Mouse (Mus musculus) hindbrain, embryonic 13.5 days (tissue): ENCODE results near the gene Ccp110. TPM values are rescaled to one million over a fixed set of nuclear protein-coding genes. Genes with fewer than 3 reads are reported as not detected.
A peak's percentile ranks its signal among the peaks of the same experiment; 100 is the strongest.

ENCODE experiments used
- ATAC-seq: fragments of 200-750 bp; cut with Nextera tagmentation; 2 replicates; pipeline ENCODE4 v1.8.0; 2017; ENCODE audit warnings: moderate TSS enrichment; ENCODE audit not compliant: low FRiP score
- H3K27ac ChIP-seq: fragments of 300-500 bp; sonication (generic); 2 replicates; pipeline ENCODE4 v1.5.1; 2015; ENCODE audit warnings: inconsistent platforms, mild to moderate bottlenecking, moderate library complexity
- H3K27me3 ChIP-seq: fragments of 300-500 bp; sonication (generic); 2 replicates; pipeline ENCODE4 v1.6.1; 2015; ENCODE audit warnings: mild to moderate bottlenecking, inconsistent platforms
- H3K36me3 ChIP-seq: fragments of 300-500 bp; sonication (generic); 2 replicates; pipeline ENCODE4 v1.6.1; 2015; ENCODE audit warnings: mild to moderate bottlenecking, inconsistent platforms
- H3K4me1 ChIP-seq: fragments of 300-500 bp; sonication (generic); replicated peaks from 2 replicates; pipeline ENCODE4 v1.6.1; 2015; ENCODE audit warnings: inconsistent platforms
- H3K4me2 ChIP-seq: fragments of 300-500 bp; sonication (generic); 2 replicates; pipeline ENCODE4 v1.6.1; 2015; ENCODE audit warnings: inconsistent platforms, mild to moderate bottlenecking, moderate library complexity
- H3K4me3 ChIP-seq: fragments of 300-500 bp; sonication (generic); 2 replicates; pipeline ENCODE4 v1.5.1; 2015; ENCODE audit warnings: mild to moderate bottlenecking, inconsistent platforms
- H3K9ac ChIP-seq: fragments of 300-500 bp; sonication (generic); 2 replicates; pipeline ENCODE4 v1.6.1; 2015; ENCODE audit warnings: mild to moderate bottlenecking, inconsistent platforms
- H3K9me3 ChIP-seq: fragments of 300-500 bp; sonication (generic); 2 replicates; pipeline ENCODE4 v1.6.1; 2016; ENCODE audit warnings: inconsistent platforms
- WGBS: fragments of 180-500 bp; shearing (Covaris S2); methylation state at CpG from one replicate; pipeline ENCODE4 v1.1.7; 2015; 5-methylcytosine and 5-hydroxymethylcytosine counted together
- polyA plus RNA-seq: library from polyadenylated mRNA; unstranded; fragments of >200 nt; fragmentation: Nextera tagmentation; extraction: Ambion mirVana; gene quantifications from 2 replicates; pipeline ENCODE4 v1.2.1, GENCODE M21; 2015

The Ccp110 gene
- polyA plus RNA-seq, 1 experiment from 2014 or later = 28.1 TPM

GRCm38 (mm10) chr7:118705101-118705961 lies 7.0 kb upstream of the Ccp110 start, which contains the start of gene Gde1:
Gene Gde1 (minus strand): TSS chr7:118705778.
- Histone ChIP-seq H3K4me2 (peak within 1 kb of the TSS; percentile 66), H3K9ac (peak within 1 kb of the TSS; percentile 98), H3K27me3 (no peaks in the 10 kb centered on the region), H3K36me3 (peaks cover 16% of the 10 kb centered on the region), H3K4me1 (peaks cover 31% of the 10 kb centered on the region), H3K27ac (peak within 1 kb of the TSS; percentile 95), H3K9me3 (no peaks in the 10 kb centered on the region), H3K4me3 (peak within 1 kb of the TSS; percentile 87)
- under 1% methylated on average over 66 of the region's 66 CpGs for WGBS
- peak; percentile 94 for ATAC-seq

- Histone ChIP-seq H3K27me3 (no peaks in the 10 kb centered on the region), H3K9ac (0 out of 2 replicates have a peak overlapping the region, but pooled peaks have one; percentile 98), H3K27ac (peak overlapping the region; percentile 95; the same call in 1 of the 2 replicates), H3K9me3 (no peaks in the 10 kb centered on the region), H3K36me3 (peaks cover 15% of the 10 kb centered on the region), H3K4me3 (peak overlapping the region; percentile 87), H3K4me1 (peaks cover 31% of the 10 kb centered on the region), H3K4me2 (peak overlapping the region; percentile 66)
- ATAC-seq = peak; percentile 9
- WGBS = 33% methylated on average over 6 of the region's 6 CpGs
These were observed 6.3 kb upstream of the Ccp110 start for GRCm38 (mm10) chr7:118706051-118706450.

- Histone ChIP-seq H3K36me3 (peaks cover 12% of the 10 kb centered on the region; the same call in 1 of the 2 replicates), H3K27me3 (no peaks in the 10 kb centered on the region), H3K4me2 (no peak overlapping the region), H3K4me1 (peaks cover 31% of the 10 kb centered on the region), H3K9ac (no peak overlapping the region), H3K9me3 (no peaks in the 10 kb centered on the region), H3K4me3 (no peak overlapping the region), H3K27ac (no peak overlapping the region)
- WGBS = 96% methylated on average over 5 of the region's 5 CpGs
- ATAC-seq = no peak
These were observed 5.9 kb upstream of the Ccp110 start for GRCm38 (mm10) chr7:118706488-118706887.

GRCm38 (mm10) chr7:118707216-118707615 lies 5.1 kb upstream of the Ccp110 start:
- H3K4me1 ChIP-seq = peaks cover 31% of the 10 kb centered on the region
- no peak overlapping the region for H3K9ac ChIP-seq
- no peaks in the 10 kb centered on the region for H3K9me3 ChIP-seq
- H3K4me3 ChIP-seq = no peak overlapping the region
- H3K27ac ChIP-seq = no peak overlapping the region
- no peaks in the 10 kb centered on the region for H3K27me3 ChIP-seq
- H3K36me3 ChIP-seq = 0 out of 2 replicates have a peak, but pooled peaks cover 7% of the 10 kb centered on the region
- WGBS = 70% methylated on average over 2 of the region's 2 CpGs
- no peak overlapping the region for H3K4me2 ChIP-seq
- ATAC-seq = no peak

GRCm38 (mm10) chr7:118708002-118708401 lies 4.3 kb upstream of the Ccp110 start:
- Histone ChIP-seq H3K36me3 (0 out of 2 replicates have a peak, but pooled peaks cover 6% of the 10 kb centered on the region), H3K4me2 (no peak overlapping the region), H3K4me1 (peaks cover 29% of the 10 kb centered on the region), H3K9ac (no peak overlapping the region), H3K9me3 (no peaks in the 10 kb centered on the region), H3K27ac (no peak overlapping the region), H3K4me3 (no peak overlapping the region), H3K27me3 (no peaks in the 10 kb centered on the region)
- ATAC-seq = no peak
- WGBS = 82% methylated on average over 4 of the region's 4 CpGs

GRCm38 (mm10) chr7:118710776-118711175 lies 1.6 kb upstream of the Ccp110 start:
- 68% methylated on average over 5 of the region's 5 CpGs for WGBS
- ATAC-seq = no peak

GRCm38 (mm10) chr7:118714873-118715272 lies 2.5 kb downstream of the Ccp110 start:
- Histone ChIP-seq H3K36me3 (peaks cover 33% of the 10 kb centered on the region), H3K27ac (no peak overlapping the region), H3K4me2 (no peak overlapping the region), H3K9ac (no peak overlapping the region), H3K9me3 (no peaks in the 10 kb centered on the region), H3K4me3 (no peak overlapping the region), H3K27me3 (no peaks in the 10 kb centered on the region), H3K4me1 (peaks cover 15% of the 10 kb centered on the region)
- 95% methylated on average over 1 of the region's 1 CpGs for whole genome bisulfite sequencing
- no peak for ATAC-seq

More at GRCm38 (mm10) chr7:118710776-118711175, 1.6 kb upstream of the Ccp110 start:
- Histone ChIP-seq H3K4me1 (peaks cover 20% of the 10 kb centered on the region), H3K9ac (no peak overlapping the region), H3K27me3 (no peaks in the 10 kb centered on the region), H3K36me3 (peaks cover 6% of the 10 kb centered on the region), H3K27ac (no peak overlapping the region), H3K4me3 (no peak overlapping the region), H3K9me3 (no peaks in the 10 kb centered on the region), H3K4me2 (no peak overlapping the region)

GRCm38 (mm10) chr7:118718066-118718465 lies 5.7 kb downstream of the Ccp110 start:
- Histone ChIP-seq H3K9me3 (no peaks in the 10 kb centered on the region), H3K4me3 (no peak overlapping the region), H3K27me3 (no peaks in the 10 kb centered on the region), H3K9ac (no peak overlapping the region), H3K4me2 (no peak overlapping the region), H3K27ac (no peak overlapping the region), H3K4me1 (peaks cover 13% of the 10 kb centered on the region), H3K36me3 (peaks cover 51% of the 10 kb centered on the region)
- WGBS = 98% methylated on average over 4 of the region's 4 CpGs
- ATAC-seq = no peak

GRCm38 (mm10) chr7:118723927-118724326 lies 11.6 kb downstream of the Ccp110 start:
- 95% methylated on average over 9 of the region's 9 CpGs for WGBS
- Histone ChIP-seq H3K9ac (no peak overlapping the region), H3K4me3 (no peak overlapping the region), H3K27me3 (no peaks in the 10 kb centered on the region), H3K9me3 (no peaks in the 10 kb centered on the region), H3K27ac (no peak overlapping the region), H3K36me3 (peaks cover 79% of the 10 kb centered on the region), H3K4me2 (no peak overlapping the region), H3K4me1 (no peaks in the 10 kb centered on the region)
- no peak for ATAC-seq

GRCm38 (mm10) chr7:118725459-118725858 lies 13.1 kb downstream of the Ccp110 start:
- H3K27ac ChIP-seq = no peak overlapping the region
- no peaks in the 10 kb centered on the region for H3K27me3 ChIP-seq
- peaks cover 86% of the 10 kb centered on the region for H3K36me3 ChIP-seq
- H3K9ac ChIP-seq = no peak overlapping the region
- no peaks in the 10 kb centered on the region for H3K4me1 ChIP-seq
- H3K4me3 ChIP-seq = no peak overlapping the region
- no peaks in the 10 kb centered on the region for H3K9me3 ChIP-seq
- no peak for ATAC-seq
- 93% methylated on average over 2 of the region's 2 CpGs for WGBS
- H3K4me2 ChIP-seq = no peak overlapping the region

GRCm38 (mm10) chr7:118728846-118729587 lies 16.7 kb downstream of the Ccp110 start:
- H3K27ac ChIP-seq = no peak overlapping the region; the same call in 1 of the 2 replicates
- H3K4me3 ChIP-seq = no peak overlapping the region
- no peaks in the 10 kb centered on the region for H3K4me1 ChIP-seq
- no peaks in the 10 kb centered on the region for H3K27me3 ChIP-seq
- no peak for ATAC-seq
- H3K9me3 ChIP-seq = no peaks in the 10 kb centered on the region
- no peak overlapping the region for H3K4me2 ChIP-seq
- H3K36me3 ChIP-seq = peaks cover 92% of the 10 kb centered on the region
- no peak overlapping the region for H3K9ac ChIP-seq
- 92% methylated on average over 13 of the region's 13 CpGs for WGBS

GRCm38 (mm10) chr7:118731781-118732180 lies 19.4 kb downstream of the Ccp110 start:
- 96% methylated on average over 3 of the region's 3 CpGs for WGBS
- H3K9me3 ChIP-seq = no peaks in the 10 kb centered on the region
- H3K36me3 ChIP-seq = peaks cover 86% of the 10 kb centered on the region
- no peak overlapping the region for H3K4me2 ChIP-seq
- H3K4me3 ChIP-seq = no peak overlapping the region
- no peaks in the 10 kb centered on the region for H3K4me1 ChIP-seq
- no peak overlapping the region for H3K27ac ChIP-seq
- ATAC-seq = no peak
- no peak overlapping the region for H3K9ac ChIP-seq
- H3K27me3 ChIP-seq = no peaks in the 10 kb centered on the region
